Mouse (Mus musculus): ENCODE results near the gene Zfp260. TPM values are rescaled to one million over a fixed set of nuclear protein-coding genes. Genes with fewer than 3 reads are reported as not detected.
A peak's percentile ranks its signal among the peaks of the same experiment; 100 is the strongest.

The Zfp260 gene
- polyA plus RNA-seq, 1 experiment from 2014 or later, result 69.0 TPM

GRCm38 (mm10) chr7:30086524-30086923, 8.1 kb upstream of the Zfp260 start:
- peaks cover 23% of the 10 kb centered on the region for H3K36me3 ChIP-seq (ENCODE audit: control insufficient read depth, insufficient read depth, low read length)
- no peak overlapping the region for H3K9ac ChIP-seq (ENCODE audit: low read depth, low read length)
- peaks cover 21% of the 10 kb centered on the region for H3K4me1 ChIP-seq (ENCODE audit: control insufficient read depth, insufficient read depth, low read depth, low read length)
- ATAC-seq, result no peak
- H3K4me3 ChIP-seq (ENCODE audit: low read length), result no peak overlapping the region
- H3K4me2 ChIP-seq (ENCODE audit: low read length), result no peak overlapping the region
- no peak overlapping the region for H3K27ac ChIP-seq (ENCODE audit: low read depth, low read length)
- H3K9me3 ChIP-seq (ENCODE audit: control insufficient read depth, low read length), result no peaks in the 10 kb centered on the region
- 93% methylated on average over 9 of the region's 9 CpGs for WGBS
- H3K27me3 ChIP-seq (replicated peaks; ENCODE audit: control insufficient read depth, insufficient read depth, low read length), result no peaks in the 10 kb centered on the region

- H3K4me1 ChIP-seq (ENCODE audit: control insufficient read depth, insufficient read depth, low read depth, low read length), result peaks cover 27% of the 10 kb centered on the region
- no peak for ATAC-seq
- H3K9ac ChIP-seq (ENCODE audit: low read depth, low read length), result peak overlapping the region; percentile 70
- WGBS, result 14% methylated on average over 6 of the region's 6 CpGs
- H3K36me3 ChIP-seq (ENCODE audit: control insufficient read depth, insufficient read depth, low read length), result peaks cover 19% of the 10 kb centered on the region
- H3K4me3 ChIP-seq (ENCODE audit: low read length), result peak overlapping the region; percentile 62
- H3K27me3 ChIP-seq (replicated peaks; ENCODE audit: control insufficient read depth, insufficient read depth, low read length), result no peaks in the 10 kb centered on the region
- peak overlapping the region; percentile 72 for H3K4me2 ChIP-seq (ENCODE audit: low read length)
- H3K9me3 ChIP-seq (ENCODE audit: control insufficient read depth, low read length), result no peaks in the 10 kb centered on the region
- no peak overlapping the region for H3K27ac ChIP-seq (ENCODE audit: low read depth, low read length)
Measured at GRCm38 (mm10) chr7:30089405-30089804, 5.2 kb upstream of the Zfp260 start.

- Histone ChIP-seq H3K36me3 (ENCODE audit: control insufficient read depth, insufficient read depth, low read length) (peaks cover 12% of the 10 kb centered on the region), H3K4me1 (ENCODE audit: control insufficient read depth, insufficient read depth, low read depth, low read length) (peaks cover 28% of the 10 kb centered on the region), H3K4me2 (ENCODE audit: low read length) (peak within 1 kb of the TSS; percentile 72), H3K9me3 (ENCODE audit: control insufficient read depth, low read length) (no peaks in the 10 kb centered on the region), H3K27me3 (replicated peaks; ENCODE audit: control insufficient read depth, insufficient read depth, low read length) (no peaks in the 10 kb centered on the region), H3K4me3 (ENCODE audit: low read length) (peak within 1 kb of the TSS; percentile 62), H3K9ac (ENCODE audit: low read depth, low read length) (peak within 1 kb of the TSS; percentile 70), H3K27ac (ENCODE audit: low read depth, low read length) (peak within 1 kb of the TSS; percentile 83)
- peak; percentile 93 for ATAC-seq
- under 1% methylated on average over 40 of the region's 40 CpGs for WGBS
Measured at GRCm38 (mm10) chr7:30090092-30090969, 4.2 kb upstream of the Zfp260 start, which contains the start of the genes Gm26920 and Zfp566. Gene Gm26920, minus strand, starts transcription at chr7:30090410. Gene Zfp566, minus strand, starts transcription at chr7:30090527.

- H3K9ac ChIP-seq (ENCODE audit: low read depth, low read length), result peak overlapping the region; percentile 70
- H3K4me3 ChIP-seq (ENCODE audit: low read length), result peak overlapping the region; percentile 62
- ATAC-seq, result no peak
- H3K36me3 ChIP-seq (ENCODE audit: control insufficient read depth, insufficient read depth, low read length), result peaks cover 5% of the 10 kb centered on the region; the same call in 1 of the 2 replicates
- WGBS, result 10% methylated on average over 9 of the region's 9 CpGs
- H3K27ac ChIP-seq (ENCODE audit: low read depth, low read length), result peak overlapping the region; percentile 83
- no peaks in the 10 kb centered on the region for H3K27me3 ChIP-seq (replicated peaks; ENCODE audit: control insufficient read depth, insufficient read depth, low read length)
- no peaks in the 10 kb centered on the region for H3K9me3 ChIP-seq (ENCODE audit: control insufficient read depth, low read length)
- H3K4me1 ChIP-seq (ENCODE audit: control insufficient read depth, insufficient read depth, low read depth, low read length), result peaks cover 30% of the 10 kb centered on the region
- H3K4me2 ChIP-seq (ENCODE audit: low read length), result peak overlapping the region; percentile 72
Measured at GRCm38 (mm10) chr7:30090970-30091585, 3.5 kb upstream of the Zfp260 start.

- Histone ChIP-seq H3K9ac (ENCODE audit: low read depth, low read length) (no peak overlapping the region), H3K27ac (ENCODE audit: low read depth, low read length) (no peak overlapping the region), H3K27me3 (replicated peaks; ENCODE audit: control insufficient read depth, insufficient read depth, low read length) (no peaks in the 10 kb centered on the region), H3K4me2 (ENCODE audit: low read length) (no peak overlapping the region), H3K4me3 (ENCODE audit: low read length) (no peak overlapping the region), H3K4me1 (ENCODE audit: control insufficient read depth, insufficient read depth, low read depth, low read length) (peaks cover 30% of the 10 kb centered on the region), H3K9me3 (ENCODE audit: control insufficient read depth, low read length) (no peaks in the 10 kb centered on the region), H3K36me3 (ENCODE audit: control insufficient read depth, insufficient read depth, low read length) (no peaks in the 10 kb centered on the region)
- no peak for ATAC-seq
- WGBS, result 88% methylated on average over 9 of the region's 9 CpGs
Measured at GRCm38 (mm10) chr7:30092666-30093065, 1.9 kb upstream of the Zfp260 start.

GRCm38 (mm10) chr7:30093918-30094415, 610 bp upstream of the Zfp260 start:
- Histone ChIP-seq H3K9ac (ENCODE audit: low read depth, low read length) (peak overlapping the region; percentile 79), H3K9me3 (ENCODE audit: control insufficient read depth, low read length) (no peaks in the 10 kb centered on the region), H3K36me3 (ENCODE audit: control insufficient read depth, insufficient read depth, low read length) (no peaks in the 10 kb centered on the region), H3K4me2 (ENCODE audit: low read length) (peak overlapping the region; percentile 65), H3K4me1 (ENCODE audit: control insufficient read depth, insufficient read depth, low read depth, low read length) (peaks cover 19% of the 10 kb centered on the region), H3K27ac (ENCODE audit: low read depth, low read length) (peak overlapping the region; percentile 96), H3K27me3 (replicated peaks; ENCODE audit: control insufficient read depth, insufficient read depth, low read length) (no peaks in the 10 kb centered on the region), H3K4me3 (ENCODE audit: low read length) (peak overlapping the region; percentile 66)
- ATAC-seq, result no peak
- 80% methylated on average over 6 of the region's 6 CpGs for WGBS

- no peaks in the 10 kb centered on the region for H3K9me3 ChIP-seq (ENCODE audit: control insufficient read depth, low read length)
- H3K9ac ChIP-seq (ENCODE audit: low read depth, low read length), result peak overlapping the region; percentile 59
- H3K36me3 ChIP-seq (ENCODE audit: control insufficient read depth, insufficient read depth, low read length), result peaks cover 13% of the 10 kb centered on the region
- peak overlapping the region; percentile 66 for H3K4me3 ChIP-seq (ENCODE audit: low read length)
- H3K27me3 ChIP-seq (replicated peaks; ENCODE audit: control insufficient read depth, insufficient read depth, low read length), result no peaks in the 10 kb centered on the region
- peaks cover 13% of the 10 kb centered on the region for H3K4me1 ChIP-seq (ENCODE audit: control insufficient read depth, insufficient read depth, low read depth, low read length)
- H3K4me2 ChIP-seq (ENCODE audit: low read length), result peak overlapping the region; percentile 65
- H3K27ac ChIP-seq (ENCODE audit: low read depth, low read length), result no peak overlapping the region; the same call in 1 of the 2 replicates
- no peak for ATAC-seq
- WGBS, result 4% methylated on average over 5 of the region's 5 CpGs
Measured at GRCm38 (mm10) chr7:30095551-30096125, 1.1 kb downstream of the Zfp260 start.

GRCm38 (mm10) chr7:30099297-30099696, 4.7 kb downstream of the Zfp260 start:
- Histone ChIP-seq H3K9me3 (ENCODE audit: control insufficient read depth, low read length) (peaks cover 2% of the 10 kb centered on the region; the same call in 1 of the 2 replicates), H3K4me3 (ENCODE audit: low read length) (no peak overlapping the region), H3K4me2 (ENCODE audit: low read length) (no peak overlapping the region), H3K27me3 (replicated peaks; ENCODE audit: control insufficient read depth, insufficient read depth, low read length) (no peaks in the 10 kb centered on the region), H3K4me1 (ENCODE audit: control insufficient read depth, insufficient read depth, low read depth, low read length) (peaks cover 6% of the 10 kb centered on the region), H3K27ac (ENCODE audit: low read depth, low read length) (no peak overlapping the region), H3K36me3 (ENCODE audit: control insufficient read depth, insufficient read depth, low read length) (peaks cover 38% of the 10 kb centered on the region), H3K9ac (ENCODE audit: low read depth, low read length) (no peak overlapping the region)
- 94% methylated on average over 13 of the region's 13 CpGs for WGBS
- no peak for ATAC-seq
